Comparison of ENCODE assay signal across 7 mouse cellular contexts in the genomic region with DNA sequence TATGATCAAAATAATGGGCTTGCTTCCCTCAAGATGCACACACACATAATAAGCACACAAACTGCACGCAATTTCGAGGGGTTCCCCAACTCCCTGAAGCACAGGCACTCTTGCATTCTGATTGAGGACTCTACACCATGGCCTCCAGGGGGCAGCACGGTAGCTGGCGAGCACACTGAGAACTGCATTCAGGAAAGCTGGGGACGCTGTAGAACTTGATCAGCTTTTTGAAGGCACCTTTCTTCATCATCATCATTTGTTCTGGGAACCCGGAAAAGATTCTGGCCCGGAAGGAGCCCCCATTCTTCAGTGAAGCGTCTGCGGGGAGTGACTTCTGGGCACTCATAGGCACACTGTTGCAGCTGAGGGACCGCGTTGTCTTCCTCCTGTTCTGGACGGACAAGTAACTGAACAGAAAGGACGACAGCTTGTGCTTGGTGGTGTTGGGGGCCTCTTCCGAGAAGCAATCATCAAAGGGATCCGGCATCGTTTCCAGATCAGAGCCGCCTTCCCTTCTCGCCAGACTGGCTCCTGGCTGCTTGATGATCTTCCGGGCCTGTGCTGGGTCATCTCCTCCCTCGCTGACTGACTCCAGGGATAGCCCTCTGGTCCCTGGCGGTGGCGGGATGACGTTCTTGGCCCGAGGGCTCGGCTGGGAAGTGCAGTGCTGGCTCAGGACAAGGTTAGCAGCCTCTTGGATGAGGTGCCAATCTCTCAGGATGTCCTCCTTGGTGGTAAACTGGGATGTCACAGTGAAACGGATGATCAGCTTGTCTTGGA. TPM values are rescaled to one million over a fixed set of nuclear protein-coding genes. Genes with fewer than 3 reads are reported as not detected.
DNase-seq lines count a peak whose midpoint lies in the region; ATAC-seq and TF ChIP-seq lines count a peak whose summit lies in the region.

No protein-coding gene starts in this region.

- WGBS in cerebellum, adult 2 months, result 20% methylated on average over 26 of the region's 26 CpGs
- 33% methylated on average over 26 of the region's 26 CpGs for WGBS in forebrain, postnatal 0 days
- 31% methylated on average over 26 of the region's 26 CpGs for WGBS in hindbrain, embryonic 10.5 days

- H3K36me3 ChIP-seq in forebrain, postnatal 0 days (ENCODE audit: insufficient read depth), result no peaks in the 10 kb centered on the region
- no peaks in the 10 kb centered on the region for H3K36me3 ChIP-seq in hindbrain, embryonic 10.5 days
- no peaks in the 10 kb centered on the region for H3K36me3 ChIP-seq in megakaryocyte, embryonic 14.5 days (replicated peaks; ENCODE audit: low read length)

- H3K27me3 ChIP-seq in cerebellum, adult 2 months (ENCODE audit: control insufficient read depth, insufficient read depth, low read length), result no peaks in the 10 kb centered on the region
- H3K27me3 ChIP-seq in forebrain, postnatal 0 days (ENCODE audit: insufficient read depth, low read length), result no peaks in the 10 kb centered on the region
- H3K27me3 ChIP-seq in hindbrain, embryonic 10.5 days (ENCODE audit: insufficient read depth, poor library complexity, severe bottlenecking), result no peaks in the 10 kb centered on the region
- H3K27me3 ChIP-seq in megakaryocyte, embryonic 14.5 days (replicated peaks), result peaks cover 2% of the 10 kb centered on the region

- H3K9ac ChIP-seq in forebrain, postnatal 0 days, result 0 out of 2 replicates have a peak overlapping the region, but pooled peaks have one; percentile 18

- H3K4me1 ChIP-seq in cerebellum, adult 2 months (ENCODE audit: control insufficient read depth, insufficient read depth, low read length), result no peaks in the 10 kb centered on the region
- H3K4me1 ChIP-seq in forebrain, postnatal 0 days (ENCODE audit: insufficient read depth), result 0 out of 2 replicates have a peak, but pooled peaks cover 3% of the 10 kb centered on the region
- peaks cover 4% of the 10 kb centered on the region; the same call in 1 of the 2 replicates for H3K4me1 ChIP-seq in hindbrain, embryonic 10.5 days (replicated peaks)
- H3K4me1 ChIP-seq in megakaryocyte, embryonic 14.5 days, result peaks cover 38% of the 10 kb centered on the region

- H3K4me3 ChIP-seq in cerebellum, adult 2 months (replicated peaks; ENCODE audit: insufficient read depth, low read depth, low read length), result peak overlapping the region; percentile 37
- peak overlapping the region; percentile 21 for H3K4me3 ChIP-seq in forebrain, postnatal 0 days (ENCODE audit: low read depth, low read length)
- peak overlapping the region; percentile 42 for H3K4me3 ChIP-seq in hindbrain, embryonic 10.5 days
- H3K4me3 ChIP-seq in left cerebral cortex, adult 2 months, result peak overlapping the region; percentile 26; the same call in 1 of the 2 replicates
- peak overlapping the region; percentile 78 for H3K4me3 ChIP-seq in megakaryocyte, embryonic 14.5 days (replicated peaks)

- TF ChIP-seq CTCF in cerebellum, adult 2 months (IDR thresholded peaks at IDR 0.05; ENCODE audit: borderline replicate concordance, insufficient read depth, low read depth, low read length), result peak; percentile 88
- TF ChIP-seq CTCF in forebrain, postnatal 0 days (IDR thresholded peaks at IDR 0.05; ENCODE audit: low read depth), result peak; percentile 88
- TF ChIP-seq CTCF in left cerebral cortex, adult 2 months (IDR thresholded peaks at IDR 0.05), result peak; percentile 91

- TF ChIP-seq POLR2A in cerebellum, adult 2 months (IDR thresholded peaks at IDR 0.05; ENCODE audit: borderline replicate concordance, insufficient read depth, low read length), result no peak

- peak; percentile 81 for DNase-seq in R1 (ENCODE audit: low read depth, low spot score)
- peak; percentile 61 to 70 for DNase-seq in cerebellum, adult 2 months
- DNase-seq in forebrain, postnatal 0 days, result peak; percentile 77
- DNase-seq in hindbrain, embryonic 10.5 days (ENCODE audit: low spot score), result peak; percentile 71
- DNase-seq in left cerebral cortex, adult 2 months (ENCODE audit: extremely low spot score in 1 of 2, low spot score in 2 of 2), result peak; percentile 57 to 65
- DNase-seq in right cerebral cortex, postnatal 25 days, result peak; percentile 59

- peak; percentile 83 for ATAC-seq in forebrain, postnatal 0 days

- intact Hi-C loops in left cerebral cortex, adult 2 months (cut with DNase I), result loop anchor here (5.0 to 10.0 kb wide), 2 partner anchors 181 to 413 kb away; a partner anchor contains a TSS

- no peak overlapping the region for H3K27ac ChIP-seq in cerebellum, adult 2 months (ENCODE audit: insufficient read depth, low read length)
- H3K27ac ChIP-seq in forebrain, postnatal 0 days (ENCODE audit: low read depth, low read length), result no peak overlapping the region
- H3K27ac ChIP-seq in hindbrain, embryonic 10.5 days, result peak overlapping the region; percentile 67; the same call in 1 of the 2 replicates
- H3K27ac ChIP-seq in left cerebral cortex, adult 2 months, result no peak overlapping the region

- H3K9me3 ChIP-seq in forebrain, postnatal 0 days (ENCODE audit: low read length), result no peaks in the 10 kb centered on the region
- no peaks in the 10 kb centered on the region for H3K9me3 ChIP-seq in hindbrain, embryonic 10.5 days
- H3K9me3 ChIP-seq in megakaryocyte, embryonic 14.5 days, result peaks cover 2% of the 10 kb centered on the region; the same call in 1 of the 2 replicates

- peak overlapping the region; percentile 51 for H3K4me2 ChIP-seq in forebrain, postnatal 0 days (ENCODE audit: low read depth)

RNA-seq across cellular contexts. Expression of a gene that starts 25.1 kb away (rescaled TPM):
- polyA plus RNA-seq in cerebellum, adult 2 months (2012; rRNA removed), result 6.6 and 7.0 TPM in 2 replicates
- total RNA-seq in forebrain, postnatal 0 days (2014; rRNA removed), result 7.9 and 8.3 TPM in 2 replicates
- polyA plus RNA-seq in forebrain, postnatal 0 days (2015; fragmentation: Nextera tagmentation; extraction: Ambion mirVana), result 3.6 and 5.7 TPM in 2 replicates
- polyA plus RNA-seq in hindbrain, embryonic 10.5 days (2016; fragmentation: Nextera tagmentation; extraction: Ambion mirVana), result 0.62 and 2.1 TPM in 2 replicates
- total RNA-seq in left cerebral cortex, adult 2 months (2021), result 1 to 10 TPM; 1.9 to 2.0 TPM
- polyA plus RNA-seq in megakaryocyte, embryonic 14.5 days (2012; ENCODE audit: insufficient read depth, low replicate concordance), result 2.1 and 8.8 TPM in 2 replicates

RNA-seq across cellular contexts. Expression of a gene that starts 41.8 kb away (rescaled TPM):
- polyA plus RNA-seq in cerebellum, adult 2 months (2012; rRNA removed), result 6.6 and 9.4 TPM in 2 replicates
- total RNA-seq in forebrain, postnatal 0 days (2014; rRNA removed), result 4.4 and 6.9 TPM in 2 replicates
- polyA plus RNA-seq in forebrain, postnatal 0 days (2015; fragmentation: Nextera tagmentation; extraction: Ambion mirVana), result 3.6 and 5.9 TPM in 2 replicates
- 0.58 and 1.4 TPM in 2 replicates for polyA plus RNA-seq in hindbrain, embryonic 10.5 days (2016; fragmentation: Nextera tagmentation; extraction: Ambion mirVana)
- 1 to 10 TPM; 7.4 to 8.3 TPM for total RNA-seq in left cerebral cortex, adult 2 months (2021)
- polyA plus RNA-seq in megakaryocyte, embryonic 14.5 days (2012; ENCODE audit: insufficient read depth, low replicate concordance), result not detected in 2 replicates

Comparison
In these comparisons a context has a peak if more than half of its experiments do, and no peak if none do; other contexts are left out.
1. H3K4me3 ChIP-seq: peak in every context shown above with its lines; median percentile 78 in megakaryocyte, embryonic 14.5 days; 42 in hindbrain, embryonic 10.5 days; 37 in cerebellum, adult 2 months; 26 in left cerebral cortex, adult 2 months; 21 in forebrain, postnatal 0 days.